Mouse (Mus musculus) forebrain, embryonic 16.5 days (tissue): Measurements from ENCODE around the gene Fam214a. TPM values are rescaled to one million over a fixed set of nuclear protein-coding genes. Genes with fewer than 3 reads are reported as not detected.
A peak's percentile ranks its signal among the peaks of the same experiment; 100 is the strongest.

Experiments used
- ATAC-seq: fragments of 200-750 bp; cut with Nextera tagmentation; 2 replicates; pipeline ENCODE4 v1.8.0; 2017; ENCODE audit warnings: mild to moderate bottlenecking, moderate library complexity
- H3K27ac ChIP-seq: fragments of 300-500 bp; sonication (generic); 2 replicates; pipeline ENCODE4 v1.5.1; 2014; ENCODE audit warnings: low read length, control low read depth
- H3K27me3 ChIP-seq: fragments of 300-500 bp; sonication (generic); replicated peaks from 2 replicates; pipeline ENCODE4 v1.6.1; 2014; ENCODE audit warnings: low read length; ENCODE audit not compliant: control insufficient read depth, insufficient read depth
- H3K36me3 ChIP-seq: fragments of 300-500 bp; sonication (generic); 2 replicates; pipeline ENCODE4 v1.6.1; 2014; ENCODE audit not compliant: control insufficient read depth, insufficient read depth
- H3K4me1 ChIP-seq: fragments of 300-500 bp; sonication (generic); replicated peaks from 2 replicates; pipeline ENCODE4 v1.6.1; 2014; ENCODE audit warnings: low read length; ENCODE audit not compliant: control insufficient read depth, insufficient read depth
- H3K4me2 ChIP-seq: fragments of 300-500 bp; sonication (generic); 2 replicates; pipeline ENCODE4 v1.6.1; 2014; ENCODE audit warnings: mild to moderate bottlenecking, low read length, control low read depth
- H3K4me3 ChIP-seq: fragments of 300-500 bp; sonication (generic); replicated peaks from 2 replicates; pipeline ENCODE4 v1.5.1; 2014; ENCODE audit warnings: mild to moderate bottlenecking, low read length, control low read depth
- H3K9ac ChIP-seq: fragments of 300-500 bp; sonication (generic); replicated peaks from 2 replicates; pipeline ENCODE4 v1.6.1; 2014; ENCODE audit warnings: low read depth, low read length, control low read depth
- H3K9me3 ChIP-seq: fragments of 300-500 bp; sonication (generic); 2 replicates; pipeline ENCODE4 v1.6.1; 2016; ENCODE audit warnings: low read length; ENCODE audit not compliant: control insufficient read depth
- WGBS: fragments of 180-500 bp; shearing (Covaris S2); extraction: QIAGEN DNeasy Blood & Tissue Kit; methylation state at CpG from one replicate; pipeline ENCODE4 v1.1.7; 2014; 5-methylcytosine and 5-hydroxymethylcytosine counted together
- polyA plus RNA-seq: library from polyadenylated mRNA; unstranded; fragments of >200 nt; fragmentation: Nextera tagmentation; extraction: Ambion mirVana; gene quantifications from 2 replicates; pipeline ENCODE4 v1.2.1, GENCODE M21; 2015

Gene Fam214a
- polyA plus RNA-seq, 1 experiment from 2014 or later = 30.1 TPM

DNA sequence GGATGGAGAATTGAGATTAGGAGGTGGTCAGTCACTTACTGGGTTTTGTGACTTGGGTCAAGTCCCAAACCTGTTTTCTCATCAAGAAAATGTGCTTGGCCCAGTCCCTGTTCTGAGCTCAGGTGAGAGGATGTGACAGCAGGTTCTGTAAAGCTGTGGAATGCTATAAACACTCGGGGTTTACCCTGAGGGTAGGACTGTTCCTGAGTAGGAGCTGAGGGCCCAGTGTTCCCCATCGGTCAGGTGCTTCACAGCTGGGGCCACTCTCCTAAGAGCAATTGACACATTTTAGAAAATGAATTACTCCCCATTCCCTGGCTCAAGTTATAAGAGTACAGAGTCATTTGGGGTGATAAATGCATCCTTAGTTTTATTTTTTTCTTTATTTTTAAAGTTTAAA lies 11.3 kb downstream of the Fam214a start:
- Histone ChIP-seq H3K4me2 (no peak overlapping the region), H3K27ac (no peak overlapping the region), H3K4me3 (no peak overlapping the region), H3K9me3 (no peaks in the 10 kb centered on the region), H3K27me3 (no peaks in the 10 kb centered on the region), H3K4me1 (peaks cover 12% of the 10 kb centered on the region), H3K9ac (no peak overlapping the region), H3K36me3 (no peaks in the 10 kb centered on the region)
- ATAC-seq = no peak
- WGBS = 71% methylated on average over 2 of the region's 2 CpGs

DNA sequence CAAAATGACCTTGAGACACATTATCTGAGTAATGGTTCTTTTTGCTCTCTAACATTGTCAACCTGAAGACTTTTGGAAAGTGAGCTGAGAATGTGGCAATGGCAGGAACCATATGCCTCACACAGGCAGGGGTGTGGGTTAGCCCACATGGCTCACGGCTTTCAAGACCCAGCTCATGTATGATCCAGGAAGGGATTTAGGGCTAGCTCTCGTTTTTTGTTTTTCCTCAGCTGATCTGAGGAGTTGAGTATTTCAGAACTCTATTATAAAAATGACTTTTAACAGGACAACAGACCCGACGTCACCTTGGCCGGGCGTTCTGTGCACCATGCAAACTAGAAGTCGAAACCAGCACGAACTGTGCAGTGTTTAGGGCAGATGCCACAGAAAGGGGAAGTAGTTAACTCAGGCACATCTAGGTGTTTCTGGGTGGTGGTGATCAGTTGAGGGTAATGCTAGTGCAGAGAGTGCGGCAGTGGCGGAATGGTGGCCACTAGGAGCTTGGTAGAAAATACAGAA lies 12.2 kb downstream of the Fam214a start:
- Histone ChIP-seq H3K27ac (no peak overlapping the region), H3K36me3 (no peaks in the 10 kb centered on the region), H3K4me3 (no peak overlapping the region), H3K9me3 (no peaks in the 10 kb centered on the region), H3K9ac (no peak overlapping the region), H3K4me2 (no peak overlapping the region), H3K27me3 (no peaks in the 10 kb centered on the region), H3K4me1 (peaks cover 12% of the 10 kb centered on the region)
- WGBS = 93% methylated on average over 10 of the region's 10 CpGs
- no peak for ATAC-seq

DNA sequence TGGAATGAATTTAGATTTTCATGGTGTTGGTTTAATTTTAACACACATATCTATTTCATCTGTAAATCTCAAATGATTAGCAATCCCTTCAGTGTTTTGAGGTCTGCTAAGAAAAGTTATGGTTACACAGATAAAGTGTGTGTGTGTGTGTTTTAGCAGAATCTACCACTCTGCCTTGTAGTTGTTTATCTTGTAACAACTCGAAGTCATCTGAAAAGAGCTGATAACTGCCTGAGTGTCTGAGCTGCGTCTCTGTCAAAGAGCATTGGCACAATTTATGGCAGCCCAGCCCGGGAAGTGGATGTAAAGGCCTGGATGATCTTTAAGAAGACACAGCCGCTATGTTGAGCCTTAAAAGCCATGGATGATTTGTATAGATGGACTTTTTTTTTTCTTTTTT lies 13.5 kb downstream of the Fam214a start:
- WGBS = 84% methylated on average over 4 of the region's 4 CpGs

DNA sequence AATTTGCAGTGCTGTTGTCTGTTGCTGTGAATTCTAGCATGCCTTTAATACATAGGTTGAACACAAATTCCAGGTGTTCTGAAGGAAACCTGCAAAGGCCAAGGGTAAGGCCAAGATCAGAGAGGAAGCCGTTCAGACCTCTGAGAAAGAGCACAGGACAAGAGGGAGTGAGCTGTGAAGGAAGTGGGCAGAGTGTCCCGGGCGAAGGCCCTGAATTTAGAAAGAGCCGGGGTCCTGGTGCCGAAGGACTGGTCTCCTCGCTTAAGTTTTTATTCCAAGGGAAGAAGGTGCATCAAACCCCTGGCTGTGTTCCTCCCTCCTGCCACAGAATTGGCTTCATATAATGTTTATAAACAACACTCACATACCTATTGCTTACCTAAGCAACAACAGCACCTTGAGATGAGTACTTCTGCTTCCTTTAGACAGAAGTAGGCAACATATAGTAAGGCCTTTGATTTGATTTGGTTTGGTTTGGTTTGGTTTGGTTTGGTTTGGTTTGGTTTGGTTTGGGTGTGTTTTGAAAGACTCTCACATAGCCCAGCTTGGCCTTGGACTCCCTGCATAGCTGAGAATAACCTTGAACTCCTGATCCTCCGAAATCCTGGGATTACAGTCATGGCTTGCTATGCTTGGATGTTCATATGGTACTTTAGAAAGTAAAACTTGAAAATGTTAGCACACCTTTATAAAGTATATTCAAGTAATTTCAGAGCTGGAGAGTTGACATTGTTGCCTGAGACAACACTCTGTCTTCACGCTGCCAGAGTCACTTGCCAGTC lies 16.2 kb downstream of the Fam214a start:
- no peaks in the 10 kb centered on the region for H3K9me3 ChIP-seq
- H3K4me1 ChIP-seq = no peaks in the 10 kb centered on the region
- ATAC-seq = no peak
- no peaks in the 10 kb centered on the region for H3K27me3 ChIP-seq
- H3K4me2 ChIP-seq = no peak overlapping the region
- 91% methylated on average over 8 of the region's 8 CpGs for WGBS
- H3K4me3 ChIP-seq = no peak overlapping the region
- no peaks in the 10 kb centered on the region for H3K36me3 ChIP-seq
- no peak overlapping the region for H3K27ac ChIP-seq
- no peak overlapping the region for H3K9ac ChIP-seq

More for the DNA sequence above, 13.5 kb downstream of the Fam214a start:
- Histone ChIP-seq H3K9ac (no peak overlapping the region), H3K4me2 (no peak overlapping the region), H3K9me3 (no peaks in the 10 kb centered on the region), H3K27ac (no peak overlapping the region), H3K36me3 (no peaks in the 10 kb centered on the region), H3K27me3 (no peaks in the 10 kb centered on the region), H3K4me1 (peaks cover 3% of the 10 kb centered on the region), H3K4me3 (no peak overlapping the region)
- no peak for ATAC-seq

DNA sequence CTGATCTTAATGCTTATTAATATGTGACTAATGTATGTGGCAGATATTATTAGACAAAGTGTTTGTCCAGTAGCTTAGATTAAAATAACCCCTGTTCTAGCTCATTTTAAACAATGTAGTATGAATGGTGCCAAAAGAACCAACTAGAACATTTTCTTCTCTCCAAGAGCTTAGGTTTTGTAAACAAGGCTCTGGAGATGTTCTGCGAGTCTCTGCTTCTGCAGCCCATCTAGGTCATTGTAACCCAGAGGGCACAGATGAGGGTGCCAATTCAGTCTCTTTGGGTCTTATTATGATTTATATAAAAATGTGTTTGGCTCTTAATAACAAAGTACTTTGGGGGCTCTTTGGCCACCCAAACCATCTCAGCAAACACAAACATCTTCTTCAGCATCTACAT lies 17.9 kb downstream of the Fam214a start:
- H3K36me3 ChIP-seq = no peaks in the 10 kb centered on the region
- no peak overlapping the region for H3K4me3 ChIP-seq
- no peaks in the 10 kb centered on the region for H3K9me3 ChIP-seq
- H3K9ac ChIP-seq = no peak overlapping the region
- H3K4me1 ChIP-seq = peaks cover 14% of the 10 kb centered on the region
- ATAC-seq = no peak
- no peak overlapping the region for H3K4me2 ChIP-seq
- no peak overlapping the region for H3K27ac ChIP-seq
- 100% methylated on average over 1 of the region's 1 CpGs for WGBS
- H3K27me3 ChIP-seq = no peaks in the 10 kb centered on the region

DNA sequence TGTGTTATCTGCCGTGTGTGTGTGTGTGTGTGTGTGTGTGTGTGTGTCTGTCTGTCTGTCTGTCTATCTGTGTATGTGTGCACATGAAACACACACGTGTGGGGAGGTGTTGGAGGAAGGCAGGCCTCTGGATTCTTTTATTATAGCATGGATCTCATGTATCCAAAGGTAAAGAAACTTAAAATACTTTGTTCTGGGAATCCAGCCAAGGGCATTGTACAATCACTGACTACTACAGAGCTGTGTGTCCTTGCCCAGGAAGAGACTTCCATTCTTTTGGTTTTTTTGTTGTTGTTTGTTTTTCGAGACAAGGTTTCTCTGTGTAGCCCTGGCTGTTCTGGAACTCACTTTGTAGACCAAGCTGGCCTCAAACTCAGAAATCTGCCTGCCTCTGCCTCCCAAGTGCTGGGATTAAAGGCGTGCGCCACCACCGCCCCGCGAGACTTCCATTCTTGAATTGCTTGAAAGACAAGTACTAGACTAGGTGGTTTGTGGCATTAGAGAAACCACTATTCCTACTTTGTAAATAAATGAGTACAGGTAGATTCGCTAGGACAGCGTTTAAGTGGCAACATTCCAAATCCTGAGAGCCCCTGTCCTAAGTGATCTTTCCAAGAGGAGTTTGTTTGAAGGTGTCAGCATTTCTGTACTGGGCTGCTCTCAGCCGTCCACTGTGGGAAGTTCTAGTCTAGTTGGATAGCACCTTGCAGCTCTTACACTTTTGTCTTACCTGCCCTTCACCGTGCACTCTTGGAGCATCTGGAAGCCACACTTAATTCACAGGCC lies 18.7 kb downstream of the Fam214a start:
- Histone ChIP-seq H3K4me1 (peaks cover 17% of the 10 kb centered on the region), H3K27ac (no peak overlapping the region), H3K9me3 (no peaks in the 10 kb centered on the region), H3K36me3 (no peaks in the 10 kb centered on the region), H3K4me2 (no peak overlapping the region), H3K27me3 (no peaks in the 10 kb centered on the region), H3K9ac (no peak overlapping the region), H3K4me3 (no peak overlapping the region)
- 87% methylated on average over 12 of the region's 12 CpGs for WGBS
- ATAC-seq = no peak

DNA sequence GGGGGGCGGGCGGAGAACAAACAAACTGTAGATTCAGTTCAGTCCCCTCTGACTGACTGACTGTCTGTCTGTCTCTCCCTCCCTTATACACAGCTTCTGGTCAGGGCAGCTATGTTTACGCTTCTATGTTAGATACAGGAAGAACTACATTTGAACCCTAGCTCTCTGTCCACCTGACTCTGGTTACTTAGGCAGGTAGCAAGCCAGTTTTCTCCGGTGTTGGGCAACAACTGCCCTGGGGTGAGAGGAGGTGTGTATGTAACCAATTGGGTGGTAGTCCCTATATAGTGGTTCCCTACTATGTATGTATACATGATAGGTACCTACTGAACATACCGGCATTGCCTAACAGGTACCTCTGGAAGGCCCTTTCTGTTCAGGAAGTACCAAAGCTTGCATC lies 20.1 kb downstream of the Fam214a start:
- H3K9ac ChIP-seq = no peak overlapping the region
- no peak overlapping the region for H3K4me3 ChIP-seq
- 97% methylated on average over 5 of the region's 5 CpGs for WGBS
- no peak for ATAC-seq
- H3K36me3 ChIP-seq = no peaks in the 10 kb centered on the region
- no peaks in the 10 kb centered on the region for H3K27me3 ChIP-seq
- no peaks in the 10 kb centered on the region for H3K9me3 ChIP-seq
- peaks cover 23% of the 10 kb centered on the region for H3K4me1 ChIP-seq
- H3K4me2 ChIP-seq = no peak overlapping the region
- no peak overlapping the region for H3K27ac ChIP-seq

DNA sequence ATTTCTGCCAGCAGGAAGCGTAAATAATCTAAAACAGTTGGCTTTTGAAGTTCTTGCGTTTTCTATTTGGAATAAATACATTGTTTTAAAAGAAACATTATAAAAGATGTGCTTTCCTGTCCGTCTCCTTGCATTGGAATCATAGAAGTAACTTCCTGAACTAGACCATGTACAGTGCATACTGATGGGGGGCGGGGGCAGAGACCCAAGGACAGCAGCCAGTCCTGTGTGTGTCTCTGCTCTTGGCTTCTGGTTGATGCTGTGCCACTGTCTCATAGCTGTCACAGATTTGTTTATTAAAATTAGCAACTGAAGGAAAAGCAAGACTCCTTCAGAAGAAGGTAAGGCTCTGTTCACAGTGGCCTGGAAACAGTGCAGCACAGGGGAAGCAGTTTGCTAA lies 20.5 kb downstream of the Fam214a start:
- Histone ChIP-seq H3K4me3 (no peak overlapping the region), H3K27me3 (no peaks in the 10 kb centered on the region), H3K4me1 (peaks cover 27% of the 10 kb centered on the region), H3K27ac (no peak overlapping the region), H3K9ac (no peak overlapping the region), H3K36me3 (no peaks in the 10 kb centered on the region), H3K4me2 (no peak overlapping the region), H3K9me3 (no peaks in the 10 kb centered on the region)
- WGBS = 93% methylated on average over 4 of the region's 4 CpGs
- no peak for ATAC-seq

DNA sequence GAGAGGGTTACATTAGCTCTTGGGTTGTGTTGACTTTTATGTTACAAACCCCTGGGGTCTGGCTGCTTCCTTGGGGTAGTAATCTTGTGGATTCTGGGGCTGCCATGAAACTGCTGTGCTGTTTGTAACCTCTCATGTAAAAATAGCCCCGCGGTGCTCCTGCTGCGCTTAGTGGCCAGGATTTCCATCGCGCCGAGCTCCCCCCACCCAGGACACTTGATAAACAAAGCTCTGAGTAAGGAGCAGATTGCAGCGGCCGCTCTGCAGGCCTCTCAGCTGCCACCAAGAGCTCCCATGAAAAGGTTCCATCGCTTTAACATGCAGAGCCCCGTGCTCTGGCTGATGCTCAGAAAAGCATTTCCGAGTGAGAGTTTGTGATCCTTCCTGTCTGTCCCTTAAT lies 22.1 kb downstream of the Fam214a start:
- 2% methylated on average over 11 of the region's 11 CpGs for WGBS
- Histone ChIP-seq H3K9me3 (no peaks in the 10 kb centered on the region), H3K4me2 (peak overlapping the region; percentile 29), H3K27ac (peak overlapping the region; percentile 99; the same call in 1 of the 2 replicates), H3K4me3 (no peak overlapping the region), H3K36me3 (no peaks in the 10 kb centered on the region), H3K9ac (peak overlapping the region; percentile 39), H3K27me3 (no peaks in the 10 kb centered on the region), H3K4me1 (peaks cover 32% of the 10 kb centered on the region)
- ATAC-seq = no peak
